Mouse (Mus musculus): ENCODE measurements around the gene Slk. TPM values are rescaled to one million over a fixed set of nuclear protein-coding genes. Genes with fewer than 3 reads are reported as not detected.

Slk gene
- polyA plus RNA-seq, 1 experiment: 88.5 TPM

GRCm38 (mm10) chr19:47545528-47545927 lies 34.0 kb upstream of the Slk start:
- 0 out of 2 replicates have a peak, but pooled peaks cover 2% of the 10 kb centered on the region for H3K4me1 ChIP-seq (ENCODE audit: control insufficient read depth, insufficient read depth, low read length)
- no peak overlapping the region for H3K27ac ChIP-seq (ENCODE audit: insufficient read depth, low read depth, low read length)
- no peak overlapping the region for H3K4me3 ChIP-seq (ENCODE audit: insufficient read depth, low read length)
- TF ChIP-seq POLR2A (IDR thresholded peaks at IDR 0.05; ENCODE audit: borderline replicate concordance, low read depth, low read length) (no peak), CTCF (IDR thresholded peaks at IDR 0.05; ENCODE audit: low read depth, low read length) (no peak)

- TF ChIP-seq CTCF (IDR thresholded peaks at IDR 0.05; ENCODE audit: low read depth, low read length) (no peak), POLR2A (IDR thresholded peaks at IDR 0.05; ENCODE audit: borderline replicate concordance, low read depth, low read length) (no peak)
- Histone ChIP-seq H3K4me3 (ENCODE audit: insufficient read depth, low read length) (no peak overlapping the region), H3K4me1 (ENCODE audit: control insufficient read depth, insufficient read depth, low read length) (no peaks in the 10 kb centered on the region), H3K27ac (ENCODE audit: insufficient read depth, low read depth, low read length) (no peak overlapping the region)
These were observed 30.9 kb upstream of the Slk start for GRCm38 (mm10) chr19:47548432-47549076.

GRCm38 (mm10) chr19:47549174-47549573 lies 30.3 kb upstream of the Slk start:
- peaks cover 2% of the 10 kb centered on the region; the same call in 1 of the 2 replicates for H3K4me1 ChIP-seq (ENCODE audit: control insufficient read depth, insufficient read depth, low read length)
- no peak overlapping the region for H3K27ac ChIP-seq (ENCODE audit: insufficient read depth, low read depth, low read length)
- H3K4me3 ChIP-seq (ENCODE audit: insufficient read depth, low read length): no peak overlapping the region
- TF ChIP-seq POLR2A (IDR thresholded peaks at IDR 0.05; ENCODE audit: borderline replicate concordance, low read depth, low read length) (no peak), CTCF (IDR thresholded peaks at IDR 0.05; ENCODE audit: low read depth, low read length) (no peak)

GRCm38 (mm10) chr19:47549584-47549983 lies 29.9 kb upstream of the Slk start:
- Histone ChIP-seq H3K27ac (ENCODE audit: insufficient read depth, low read depth, low read length) (no peak overlapping the region), H3K4me3 (ENCODE audit: insufficient read depth, low read length) (no peak overlapping the region), H3K4me1 (ENCODE audit: control insufficient read depth, insufficient read depth, low read length) (peaks cover 3% of the 10 kb centered on the region; the same call in 1 of the 2 replicates)
- TF ChIP-seq CTCF (IDR thresholded peaks at IDR 0.05; ENCODE audit: low read depth, low read length) (no peak), POLR2A (IDR thresholded peaks at IDR 0.05; ENCODE audit: borderline replicate concordance, low read depth, low read length) (no peak)

GRCm38 (mm10) chr19:47559145-47559544 lies 20.3 kb upstream of the Slk start:
- TF ChIP-seq CTCF (IDR thresholded peaks at IDR 0.05; ENCODE audit: low read depth, low read length) (no peak), POLR2A (IDR thresholded peaks at IDR 0.05; ENCODE audit: borderline replicate concordance, low read depth, low read length) (no peak)
- no peak overlapping the region for H3K4me3 ChIP-seq (ENCODE audit: insufficient read depth, low read length)
- no peak overlapping the region for H3K27ac ChIP-seq (ENCODE audit: insufficient read depth, low read depth, low read length)

GRCm38 (mm10) chr19:47559751-47560512 lies 19.5 kb upstream of the Slk start:
- peaks cover 9% of the 10 kb centered on the region for H3K4me1 ChIP-seq (ENCODE audit: control insufficient read depth, insufficient read depth, low read length)
- TF ChIP-seq CTCF (IDR thresholded peaks at IDR 0.05; ENCODE audit: low read depth, low read length) (no peak), POLR2A (IDR thresholded peaks at IDR 0.05; ENCODE audit: borderline replicate concordance, low read depth, low read length) (no peak)
- H3K27ac ChIP-seq (ENCODE audit: insufficient read depth, low read depth, low read length): no peak overlapping the region
- H3K4me3 ChIP-seq (ENCODE audit: insufficient read depth, low read length): no peak overlapping the region

More at GRCm38 (mm10) chr19:47559145-47559544, 20.3 kb upstream of the Slk start:
- peaks cover 10% of the 10 kb centered on the region for H3K4me1 ChIP-seq (ENCODE audit: control insufficient read depth, insufficient read depth, low read length)

- TF ChIP-seq POLR2A (IDR thresholded peaks at IDR 0.05; ENCODE audit: borderline replicate concordance, low read depth, low read length) (no peak), CTCF (IDR thresholded peaks at IDR 0.05; ENCODE audit: low read depth, low read length) (no peak)
- Histone ChIP-seq H3K27ac (ENCODE audit: insufficient read depth, low read depth, low read length) (no peak overlapping the region), H3K4me1 (ENCODE audit: control insufficient read depth, insufficient read depth, low read length) (peaks cover 5% of the 10 kb centered on the region), H3K4me3 (ENCODE audit: insufficient read depth, low read length) (no peak overlapping the region)
These were observed 18.8 kb upstream of the Slk start for GRCm38 (mm10) chr19:47560544-47561161.

- Histone ChIP-seq H3K27ac (ENCODE audit: insufficient read depth, low read depth, low read length) (peak overlapping the region; percentile 54), H3K4me3 (ENCODE audit: insufficient read depth, low read length) (no peak overlapping the region), H3K4me1 (ENCODE audit: control insufficient read depth, insufficient read depth, low read length) (peaks cover 5% of the 10 kb centered on the region)
- TF ChIP-seq CTCF (IDR thresholded peaks at IDR 0.05; ENCODE audit: low read depth, low read length): no peak
- TF ChIP-seq POLR2A (IDR thresholded peaks at IDR 0.05; ENCODE audit: borderline replicate concordance, low read depth, low read length): no peak
These were observed 17.5 kb upstream of the Slk start for GRCm38 (mm10) chr19:47561996-47562441.

GRCm38 (mm10) chr19:47563715-47564114 lies 15.8 kb upstream of the Slk start:
- H3K27ac ChIP-seq (ENCODE audit: insufficient read depth, low read depth, low read length): no peak overlapping the region
- TF ChIP-seq POLR2A (IDR thresholded peaks at IDR 0.05; ENCODE audit: borderline replicate concordance, low read depth, low read length): no peak
- no peak for TF ChIP-seq CTCF (IDR thresholded peaks at IDR 0.05; ENCODE audit: low read depth, low read length)
- H3K4me1 ChIP-seq (ENCODE audit: control insufficient read depth, insufficient read depth, low read length): peaks cover 5% of the 10 kb centered on the region
- no peak overlapping the region for H3K4me3 ChIP-seq (ENCODE audit: insufficient read depth, low read length)
